Mouse (Mus musculus) embryonic fibroblast, embryonic 13.5 days (primary cell): Measurements from ENCODE around the gene Slc25a15.

ENCODE experiments used
- CTCF ChIP-seq: IDR thresholded peaks from 2 replicates; pipeline ENCODE4 v1.5.1; 2011; ENCODE audit warnings: mild to moderate bottlenecking, control low read depth, low read length, moderate library complexity, borderline replicate concordance; ENCODE audit not compliant: insufficient read depth
- POLR2A ChIP-seq: IDR thresholded peaks from 2 replicates; pipeline ENCODE4 v1.6.1; 2011; ENCODE audit warnings: low read depth, mild to moderate bottlenecking, control low read depth, low read length, moderate library complexity

- no peak for TF ChIP-seq CTCF
- no peak for TF ChIP-seq POLR2A
Observed at GRCm38 (mm10) chr8:22397811-22398141, 621 bp downstream of the Slc25a15 start.
